Mouse (Mus musculus): ENCODE results near the gene Tmed10.

Gene Tmed10

DNA sequence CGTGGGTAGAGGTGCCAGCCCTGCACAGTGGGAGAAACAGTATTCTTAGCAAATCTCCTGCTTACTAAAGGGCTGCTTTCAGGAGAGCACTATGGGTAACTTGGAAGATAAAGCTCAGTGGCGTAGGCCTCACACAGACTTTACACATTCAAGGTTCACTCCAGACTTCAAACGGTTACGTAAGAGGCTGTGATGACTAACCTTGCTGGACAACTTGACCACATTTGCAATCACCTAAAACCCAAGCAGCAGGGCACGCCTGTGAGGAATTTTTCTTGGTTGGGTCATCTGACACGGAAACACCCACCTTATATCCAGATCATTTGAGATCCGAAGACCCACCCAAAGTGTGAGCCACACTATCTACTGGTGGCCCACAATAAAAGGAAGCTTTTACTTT, 44.5 kb downstream of the Tmed10 start:
- DNase-seq (ENCODE audit: low read depth, low spot score), result no peak

DNA sequence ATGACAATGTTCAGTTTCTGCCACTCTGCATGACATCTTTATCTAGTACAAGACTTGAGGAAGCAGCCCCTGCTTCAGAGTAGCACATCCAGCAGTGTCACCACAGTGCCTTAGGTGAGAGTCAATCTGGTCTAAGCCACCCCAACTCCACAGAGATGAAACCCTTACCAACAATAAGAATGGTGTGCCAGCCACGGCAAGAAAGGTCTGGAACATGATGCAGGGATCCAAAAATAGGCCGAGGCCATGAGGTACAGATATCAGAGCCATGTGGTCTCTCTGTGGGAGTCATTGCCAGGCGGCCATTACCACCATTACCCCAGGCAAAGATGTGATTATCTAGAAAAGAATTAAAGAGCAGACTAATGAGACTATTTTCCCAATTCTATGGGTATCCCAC, 66.0 kb downstream of the Tmed10 start:
- no peak for DNase-seq (ENCODE audit: low read depth, low spot score)

DNA sequence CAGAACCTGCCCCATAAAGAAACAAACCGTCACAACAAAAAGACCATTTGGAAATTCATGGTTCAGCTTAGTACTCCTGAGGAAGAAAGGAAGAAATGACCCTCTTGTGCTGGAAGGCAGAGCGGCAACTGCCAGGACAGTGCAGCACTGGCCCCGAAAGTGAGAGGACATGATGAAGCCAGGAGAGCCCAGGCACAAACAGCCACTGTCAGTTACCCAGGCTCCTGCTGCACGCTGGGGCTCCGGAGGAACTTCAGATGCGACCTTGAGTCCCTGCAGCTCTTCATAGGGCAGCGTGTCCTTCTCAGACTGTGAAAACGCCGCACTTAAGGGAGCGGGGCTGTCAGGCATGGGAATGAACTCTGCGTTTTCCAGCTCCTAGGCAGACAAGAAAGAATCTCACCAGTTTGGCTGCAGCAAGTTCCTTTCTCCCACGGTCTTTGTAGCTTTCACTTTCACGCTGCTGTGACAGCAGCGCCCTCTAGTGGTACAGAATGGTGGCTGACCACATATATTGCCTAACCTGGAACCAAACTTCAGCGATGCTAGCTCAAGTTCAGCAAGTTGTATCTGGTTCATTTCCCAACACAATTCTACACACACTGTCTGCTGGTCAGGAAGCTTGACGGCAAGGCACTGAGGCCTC, 69.3 kb downstream of the Tmed10 start:
- peak; percentile 82 for DNase-seq (ENCODE audit: low read depth, low spot score)

DNA sequence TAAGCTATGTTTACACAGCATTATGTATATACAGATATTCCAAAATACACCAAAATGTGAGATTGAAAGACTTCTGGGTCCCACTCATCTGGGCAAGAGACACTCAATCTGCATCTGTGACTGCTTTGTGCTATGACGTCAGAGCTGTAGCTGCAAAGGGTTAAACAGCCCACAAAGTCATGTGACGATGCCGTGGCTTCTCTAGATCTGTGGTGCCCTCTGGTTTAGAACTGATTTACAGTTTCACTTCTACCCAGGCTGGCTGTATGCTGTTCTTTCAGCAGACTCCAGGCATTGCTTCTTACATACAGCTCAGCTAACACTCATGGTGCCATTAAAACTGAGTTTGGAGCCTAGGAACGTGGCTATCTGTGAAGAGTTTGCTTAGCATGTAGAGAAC, 69.9 kb downstream of the Tmed10 start:
- no peak for DNase-seq (ENCODE audit: low read depth, low spot score)

DNA sequence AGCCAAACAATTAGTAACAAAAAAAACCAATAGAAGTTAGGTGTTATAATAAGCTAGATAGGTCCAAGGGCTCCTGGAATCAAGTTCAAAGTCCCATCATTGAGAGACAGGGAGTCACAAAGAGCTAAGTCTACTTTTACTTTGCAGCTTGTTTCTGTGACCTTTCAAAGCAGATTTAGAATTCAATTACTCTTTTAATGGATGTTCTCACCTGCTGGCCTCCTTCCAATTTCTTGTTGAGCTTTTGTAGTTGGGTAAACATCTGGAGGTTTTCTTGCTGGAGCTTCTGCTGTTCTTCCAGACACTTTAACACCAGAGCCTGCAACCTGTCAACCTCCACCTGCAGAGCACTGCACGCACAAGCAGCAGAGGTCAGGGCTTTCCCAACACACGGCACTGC, 71.4 kb downstream of the Tmed10 start:
- no peak for DNase-seq (ENCODE audit: low read depth, low spot score)

DNA sequence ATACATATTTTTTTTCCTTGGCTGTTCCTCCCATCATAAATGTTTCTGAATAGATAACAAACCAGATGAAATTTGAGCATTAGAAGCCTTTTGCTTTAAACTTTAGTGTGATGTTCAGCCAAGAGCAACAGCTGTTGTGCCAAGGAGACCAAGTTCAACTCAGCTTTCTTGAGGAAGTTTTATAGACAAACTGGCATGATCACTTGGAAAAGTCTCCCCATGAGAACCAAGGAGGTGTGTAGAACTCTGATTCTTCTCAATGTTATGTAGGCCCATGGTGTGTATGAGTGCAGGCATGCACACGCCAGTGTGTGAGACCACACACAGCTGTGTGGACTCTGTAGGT, 75.8 kb downstream of the Tmed10 start:
- no peak for DNase-seq (ENCODE audit: low read depth, low spot score)

DNA sequence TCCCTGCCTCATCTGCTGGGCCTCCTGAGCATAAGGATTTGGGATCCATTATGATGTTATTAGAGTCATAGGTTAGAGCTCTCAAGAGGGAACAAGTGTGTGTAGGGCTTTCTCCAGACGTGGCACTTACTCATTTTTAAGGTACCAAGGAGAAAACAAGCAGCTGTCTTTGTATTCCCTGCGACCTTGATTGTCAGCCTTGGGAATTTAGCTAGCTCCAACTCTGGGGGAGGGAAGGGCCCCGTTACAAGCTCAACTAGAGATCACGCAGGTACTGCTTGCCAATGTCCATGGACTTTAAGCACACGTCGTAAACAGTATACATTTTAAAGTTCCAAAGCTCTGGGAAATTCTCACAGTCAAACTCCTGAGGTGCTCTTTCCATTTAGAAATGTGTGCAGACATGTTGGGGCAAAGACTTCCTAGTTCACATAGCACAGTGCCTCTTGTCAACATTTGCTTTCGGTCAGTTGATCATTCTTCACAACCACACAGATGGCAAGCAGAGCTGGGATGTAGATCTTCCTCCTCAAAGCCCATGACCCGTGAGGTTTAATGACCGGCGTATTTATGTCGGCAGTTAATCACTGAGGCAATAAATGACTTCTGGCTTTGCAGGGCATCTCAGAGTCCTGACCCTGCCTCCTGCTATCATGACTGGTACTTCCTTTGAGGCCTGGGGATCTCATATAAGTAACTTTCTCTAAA, 76.4 kb downstream of the Tmed10 start:
- no peak for DNase-seq (ENCODE audit: low read depth, low spot score)

DNA sequence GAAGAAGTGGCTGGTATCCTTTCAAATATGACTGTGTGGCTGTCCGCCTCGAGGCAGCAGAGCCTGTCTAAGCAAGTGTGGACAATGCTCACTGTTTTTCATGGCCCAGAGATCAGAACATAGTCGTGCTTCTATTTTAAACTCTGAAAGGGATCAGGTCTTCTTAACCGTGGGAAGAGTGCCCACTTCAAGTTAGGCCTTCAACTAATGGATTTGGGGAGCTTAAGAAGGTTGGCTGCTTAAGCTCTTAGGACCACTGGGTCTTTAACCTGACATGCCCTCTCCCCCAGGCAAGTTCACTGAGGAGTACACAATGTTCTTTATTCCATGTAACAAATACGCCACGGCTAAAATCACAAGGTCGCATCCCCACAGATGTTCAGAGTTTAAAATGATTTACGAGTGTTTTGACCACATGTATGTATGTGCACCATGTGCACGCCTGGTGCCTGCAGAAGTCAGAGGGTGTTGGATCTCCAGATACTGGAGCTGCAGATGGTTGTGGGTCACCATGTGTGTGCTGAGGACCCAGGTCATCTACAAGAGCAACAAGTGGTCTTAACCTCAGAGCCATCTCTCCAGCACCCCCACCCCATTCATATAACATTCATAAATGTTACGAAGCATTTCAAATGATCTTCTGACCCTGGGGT, 77.2 kb downstream of the Tmed10 start:
- no peak for DNase-seq (ENCODE audit: low read depth, low spot score)

DNA sequence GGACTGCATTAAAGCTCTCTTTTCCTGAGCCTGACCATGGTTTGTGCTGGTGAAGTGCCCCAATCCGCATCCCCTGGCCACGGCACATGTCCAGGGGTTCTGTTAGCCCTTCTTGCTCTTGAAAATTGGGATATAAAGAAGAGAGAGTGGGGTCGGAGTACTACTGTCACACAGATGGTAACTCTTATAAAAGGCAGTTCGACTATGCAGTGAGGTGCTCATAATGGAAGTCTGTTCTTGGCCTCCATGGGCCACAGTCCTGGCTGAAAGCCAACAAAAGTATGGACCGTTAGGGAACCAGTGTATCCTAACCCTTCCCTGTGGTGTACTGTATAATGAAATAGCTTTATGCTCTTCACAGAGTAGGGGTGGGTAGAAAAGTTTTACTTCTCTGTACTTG, 77.7 kb downstream of the Tmed10 start:
- DNase-seq (ENCODE audit: low read depth, low spot score), result no peak

DNA sequence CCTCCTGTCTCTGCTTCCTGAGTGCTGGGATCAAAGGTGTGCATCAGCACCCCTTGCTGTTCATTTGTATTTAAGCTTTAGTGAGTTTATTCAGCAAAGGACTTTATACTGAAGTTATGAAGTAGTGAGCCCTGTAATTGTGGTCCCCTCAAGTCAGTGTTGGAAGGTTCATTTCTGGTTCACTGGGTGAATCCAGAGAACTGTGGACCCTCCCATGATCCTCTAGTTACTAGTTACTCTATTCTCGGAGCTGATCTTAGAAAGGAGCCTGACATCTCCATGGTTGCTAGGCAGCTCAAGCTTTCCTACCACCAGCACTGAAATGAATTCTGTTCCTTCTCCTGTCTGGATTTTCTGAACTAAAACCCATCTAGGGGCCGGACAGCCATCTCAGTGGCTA, 79.1 kb downstream of the Tmed10 start:
- DNase-seq (ENCODE audit: low read depth, low spot score), result no peak

DNA sequence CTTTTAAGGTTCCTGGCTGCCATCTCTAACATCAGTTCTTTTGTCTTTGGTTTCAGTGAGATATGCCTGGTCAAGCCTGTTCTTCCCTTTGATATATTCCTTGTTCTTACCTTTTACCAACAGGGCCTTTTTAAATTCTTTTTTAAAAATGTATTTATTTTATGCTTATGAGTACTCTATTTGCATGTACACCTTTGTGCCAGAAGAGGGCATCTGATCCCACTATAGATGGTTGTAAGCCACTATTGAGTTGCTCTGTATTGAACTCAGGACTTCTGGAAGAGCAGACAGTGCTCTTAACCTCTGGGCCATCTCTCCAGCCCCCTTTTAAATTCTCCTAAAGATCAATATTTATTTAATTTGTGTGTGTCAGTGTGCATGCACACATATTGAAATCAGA, 81.7 kb downstream of the Tmed10 start:
- no peak for DNase-seq (ENCODE audit: low read depth, low spot score)

DNA sequence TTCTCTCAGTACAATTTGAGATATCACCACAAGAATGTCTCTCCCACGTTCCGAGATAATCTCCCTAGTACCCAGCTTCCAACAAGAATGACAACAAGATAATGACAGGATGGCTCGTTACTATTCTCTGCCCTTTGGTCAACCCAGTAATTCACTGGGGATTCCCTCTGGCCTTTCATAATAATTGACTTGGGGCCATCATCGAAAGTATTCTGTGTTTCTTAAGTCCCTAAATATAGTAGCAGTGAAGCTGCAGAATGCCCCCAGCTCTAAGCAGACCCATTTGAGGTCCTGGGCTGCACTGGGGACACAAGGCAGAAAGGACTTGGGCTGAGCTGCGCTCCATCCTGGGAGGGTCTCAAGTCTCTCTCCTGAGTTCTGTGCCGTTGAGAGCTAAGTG, 82.4 kb downstream of the Tmed10 start:
- no peak for DNase-seq (ENCODE audit: low read depth, low spot score)

DNA sequence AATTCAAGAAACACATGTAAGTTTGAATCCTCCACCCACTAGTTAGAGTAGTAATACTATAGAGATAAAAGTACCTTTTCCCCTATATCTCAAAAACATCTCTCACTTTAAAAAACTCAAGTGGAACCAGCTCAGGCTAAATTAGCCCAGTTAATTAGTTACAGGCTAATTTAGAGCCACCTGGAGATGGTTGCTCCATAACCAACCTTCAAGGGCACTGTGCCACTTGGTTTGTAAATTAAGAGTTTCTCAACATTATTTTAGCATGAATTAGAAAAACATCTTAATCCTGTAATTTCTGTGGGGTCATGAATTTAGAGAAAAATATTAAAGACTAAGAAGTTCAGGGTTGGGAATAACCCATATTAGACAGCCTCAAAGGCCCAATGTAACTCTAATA, 83.1 kb downstream of the Tmed10 start:
- no peak for DNase-seq (ENCODE audit: low read depth, low spot score)

DNA sequence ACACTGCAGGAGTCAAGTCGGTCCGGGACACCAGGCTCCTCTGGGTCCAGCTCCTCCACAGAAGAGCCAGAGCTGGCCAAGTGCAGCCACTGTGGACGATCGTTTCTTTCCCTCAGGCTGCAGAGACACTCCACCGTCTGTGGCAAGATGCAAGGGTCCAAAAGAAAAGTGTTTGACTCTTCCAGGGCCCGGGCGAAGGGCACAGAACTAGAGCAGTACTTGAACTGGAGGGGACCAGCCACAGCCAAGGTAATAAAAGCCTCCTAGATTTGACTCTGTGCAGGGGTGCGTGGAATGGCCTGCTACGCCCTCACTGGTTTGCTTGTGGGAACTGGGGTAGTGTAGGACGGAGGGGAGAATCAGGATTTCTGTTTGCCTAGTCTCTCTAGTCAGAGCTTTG, 84.0 kb downstream of the Tmed10 start:
- no peak for DNase-seq (ENCODE audit: low read depth, low spot score)

Measured in R1 (cell line).